Mouse (Mus musculus): ENCODE data around the gene Pi4k2b.

DNA sequence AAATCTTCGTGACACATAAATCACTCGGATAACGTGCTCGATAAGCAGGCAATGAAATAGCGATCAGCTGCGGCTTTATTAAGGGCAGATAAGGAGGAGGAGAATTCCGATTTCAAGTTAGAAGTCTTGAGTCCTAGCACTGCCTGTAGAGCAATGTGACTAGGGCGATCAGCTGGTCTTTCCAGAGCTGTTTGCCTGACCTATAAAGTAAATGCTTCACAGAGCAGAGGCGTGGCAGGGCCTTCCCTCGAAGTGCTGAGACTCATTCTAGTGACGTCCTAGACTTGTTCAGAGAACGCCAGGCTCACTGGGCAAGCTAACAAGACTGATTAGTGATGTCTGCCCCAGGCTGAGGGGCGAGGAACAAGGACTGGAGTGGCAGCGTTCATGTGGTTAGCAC is 69.7 kb downstream of the Pi4k2b start:
- TF ChIP-seq CTCF (IDR thresholded peaks at IDR 0.05; ENCODE audit: low read depth) (no peak), EP300 (IDR thresholded peaks at IDR 0.05; ENCODE audit: low read depth) (no peak)

Measured in liver, postnatal 0 days (tissue).